In the genomic region with DNA sequence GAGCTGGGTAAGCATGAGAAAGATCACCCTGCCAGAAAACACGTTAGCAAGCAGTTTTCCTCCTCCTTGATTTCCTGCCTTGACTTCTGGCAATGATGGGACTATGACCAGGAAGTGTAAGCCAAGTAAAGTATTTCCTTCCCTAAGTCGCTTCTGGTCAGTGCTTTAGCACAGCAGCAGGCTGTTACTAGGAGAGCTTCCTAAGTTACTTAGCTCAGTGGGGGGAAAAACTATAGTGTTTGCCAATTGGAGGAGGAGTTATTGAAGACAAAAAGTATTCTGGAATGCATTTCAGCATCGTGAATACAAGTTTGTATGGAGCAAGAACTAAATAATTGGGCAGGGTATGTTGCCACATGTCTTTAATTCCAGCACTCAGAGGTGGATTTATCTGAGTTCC, we compare ENCODE assay signal across 21 mouse cellular contexts. TPM values are rescaled to one million over a fixed set of nuclear protein-coding genes. Genes with fewer than 3 reads are reported as not detected.
"Had no signal": no experiment of that assay in that cellular context is flagged by ENCODE, and none has a peak within 500 bp of the region (broad histone marks: within the 10 kb centered on the region; RNA-seq: fewer than 3 reads in every experiment).

No protein-coding gene starts in this region.

- H3K9ac ChIP-seq: liver, embryonic 13.5 days; liver, postnatal 0 days; midbrain, embryonic 13.5 days had no signal

- ATAC-seq: intestine, postnatal 0 days; liver, postnatal 0 days; midbrain, embryonic 13.5 days had no signal

- DNase-seq: kidney, adult 9 months; kidney, postnatal 10 days; kidney, postnatal 4 days; left cerebral cortex, postnatal 4 days; liver; liver, embryonic 13.5 days; liver, postnatal 0 days; lung, postnatal 36 days; right cerebral cortex, postnatal 25 days; thymus, postnatal 36 days had no signal

- H3K36me3 ChIP-seq: liver, embryonic 13.5 days; midbrain, embryonic 13.5 days had no signal

- H3K4me2 ChIP-seq: liver, embryonic 13.5 days; midbrain, embryonic 13.5 days had no signal

- H3K4me1 ChIP-seq: liver, embryonic 13.5 days; midbrain, embryonic 13.5 days had no signal

- H3K27me3 ChIP-seq: liver, embryonic 13.5 days; midbrain, embryonic 13.5 days had no signal

- H3K27ac ChIP-seq: layer of hippocampus, adult 2 months; liver, embryonic 13.5 days; midbrain, embryonic 13.5 days had no signal

- H3K9me3 ChIP-seq: liver, embryonic 13.5 days; midbrain, embryonic 13.5 days had no signal

- H3K4me3 ChIP-seq: layer of hippocampus, adult 2 months; liver, embryonic 13.5 days; midbrain, embryonic 13.5 days had no signal

RNA-seq across cellular contexts. Expression of a gene that starts 4.0 kb away (rescaled TPM):
- total RNA-seq: layer of hippocampus, adult 2 months; layer of hippocampus, postnatal 10 days; left cerebral cortex, postnatal 10 days; left cerebral cortex, postnatal 4 days; megakaryocyte progenitor cell, adult 5-6 weeks; midbrain, postnatal 0 days had no signal
- polyA plus RNA-seq: intestine, postnatal 0 days; liver, embryonic 13.5 days; liver, postnatal 0 days; midbrain, embryonic 13.5 days; midbrain, postnatal 0 days; neural tube, embryonic 14.5 days; small intestine, adult 2 months; stomach, embryonic 16.5 days; thymus, postnatal 0 days had no signal

RNA-seq across cellular contexts. Expression of a gene that starts 13.0 kb away (rescaled TPM):
- total RNA-seq: layer of hippocampus, postnatal 10 days; left cerebral cortex, postnatal 4 days; megakaryocyte progenitor cell, adult 5-6 weeks; midbrain, postnatal 0 days had no signal

RNA-seq across cellular contexts. Expression of a gene that starts 36.8 kb away (rescaled TPM):
- total RNA-seq: layer of hippocampus, adult 2 months; layer of hippocampus, postnatal 10 days; left cerebral cortex, postnatal 10 days; left cerebral cortex, postnatal 4 days; megakaryocyte progenitor cell, adult 5-6 weeks; midbrain, postnatal 0 days had no signal
- polyA plus RNA-seq: intestine, postnatal 0 days; liver, embryonic 13.5 days; liver, postnatal 0 days; midbrain, postnatal 0 days; small intestine, adult 2 months; stomach, embryonic 16.5 days; thymus, postnatal 0 days had no signal
